Mouse (Mus musculus) kidney, adult 2 months (tissue): ENCODE data around the gene Rap1gds1.

Source experiments
- CTCF ChIP-seq: fragments of 200-500 bp; conservative IDR thresholded peaks from 2 replicates; pipeline ENCODE4 v1.5.1; 2011; ENCODE audit warnings: low read depth, mild to moderate bottlenecking, control low read depth, low read length, moderate library complexity, mixed read lengths; ENCODE audit not compliant: insufficient read depth, insufficient read length
- POLR2A ChIP-seq: fragments of 200-500 bp; IDR thresholded peaks from one replicate; pipeline ENCODE4 v1.6.1; 2011; ENCODE audit warnings: low read depth, low read length, control low read depth

DNA sequence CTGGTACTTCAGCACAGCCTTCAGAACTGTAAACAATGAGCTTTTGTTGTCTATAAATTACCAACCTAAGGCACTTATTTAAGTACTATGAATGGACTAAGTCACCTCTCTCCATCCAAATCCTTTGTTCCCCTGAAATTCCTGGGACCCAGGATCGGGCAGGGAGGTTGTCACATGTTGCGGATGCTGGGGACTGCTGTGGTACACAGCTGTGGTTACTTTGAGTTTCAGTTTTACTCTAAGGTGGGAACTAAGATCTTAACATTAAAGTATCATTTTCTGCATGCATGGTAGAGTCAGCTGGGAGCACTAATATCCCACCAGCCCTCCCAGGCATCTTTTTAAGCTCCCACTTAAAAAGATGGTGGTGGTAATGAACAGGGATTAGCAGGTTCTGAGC lies 165.7 kb downstream of the Rap1gds1 start:
- TF ChIP-seq POLR2A (no peak), CTCF (no peak)
